Mouse (Mus musculus): ENCODE results near the gene Bik. TPM values are rescaled to one million over a fixed set of nuclear protein-coding genes. Genes with fewer than 3 reads are reported as not detected.

Bik gene
- polyA plus RNA-seq, 1 experiment from 2014 or later = not detected

GRCm38 (mm10) chr15:83527092-83527437 lies 403 bp downstream of the Bik start:
- WGBS (ENCODE audit: missing documents) = 6% methylated on average over 26 of the region's 26 CpGs
- Histone ChIP-seq H3K27ac (no peak overlapping the region), H3K79me2 (ENCODE audit: inconsistent target) (no peaks in the 10 kb centered on the region), H3K36me3 (ENCODE audit: inconsistent target) (no peaks in the 10 kb centered on the region), H3K4me3 (ENCODE audit: inconsistent target) (peak overlapping the region; percentile 7; the same call in 1 of the 2 replicates)

GRCm38 (mm10) chr15:83527747-83528146 lies 1.1 kb downstream of the Bik start:
- WGBS (ENCODE audit: missing documents) = 100% methylated on average over 2 of the region's 2 CpGs
- H3K36me3 ChIP-seq (ENCODE audit: inconsistent target) = no peaks in the 10 kb centered on the region
- no peak overlapping the region for H3K27ac ChIP-seq
- H3K4me3 ChIP-seq (ENCODE audit: inconsistent target) = no peak overlapping the region
- H3K79me2 ChIP-seq (ENCODE audit: inconsistent target) = no peaks in the 10 kb centered on the region

- H3K4me3 ChIP-seq (ENCODE audit: inconsistent target) = no peak overlapping the region
- 83% methylated on average over 4 of the region's 4 CpGs for WGBS (ENCODE audit: missing documents)
- no peak overlapping the region for H3K27ac ChIP-seq
- H3K79me2 ChIP-seq (ENCODE audit: inconsistent target) = no peaks in the 10 kb centered on the region
- H3K36me3 ChIP-seq (ENCODE audit: inconsistent target) = no peaks in the 10 kb centered on the region
Measured at GRCm38 (mm10) chr15:83528892-83529291, 2.2 kb downstream of the Bik start.

GRCm38 (mm10) chr15:83529765-83530164 lies 3.1 kb downstream of the Bik start:
- H3K36me3 ChIP-seq (ENCODE audit: inconsistent target) = no peaks in the 10 kb centered on the region
- H3K4me3 ChIP-seq (ENCODE audit: inconsistent target) = no peak overlapping the region
- no peak overlapping the region for H3K27ac ChIP-seq
- 90% methylated on average over 5 of the region's 5 CpGs for WGBS (ENCODE audit: missing documents)
- no peaks in the 10 kb centered on the region for H3K79me2 ChIP-seq (ENCODE audit: inconsistent target)

- Histone ChIP-seq H3K36me3 (ENCODE audit: inconsistent target) (no peaks in the 10 kb centered on the region), H3K27ac (no peak overlapping the region), H3K4me3 (ENCODE audit: inconsistent target) (no peak overlapping the region), H3K79me2 (ENCODE audit: inconsistent target) (no peaks in the 10 kb centered on the region)
- 34% methylated on average over 9 of the region's 9 CpGs for WGBS (ENCODE audit: missing documents)
Measured at GRCm38 (mm10) chr15:83530233-83530632, 3.6 kb downstream of the Bik start.

GRCm38 (mm10) chr15:83530688-83531087 lies 4.0 kb downstream of the Bik start:
- no peak overlapping the region for H3K4me3 ChIP-seq (ENCODE audit: inconsistent target)
- WGBS (ENCODE audit: missing documents) = 89% methylated on average over 6 of the region's 6 CpGs
- no peaks in the 10 kb centered on the region for H3K79me2 ChIP-seq (ENCODE audit: inconsistent target)
- no peak overlapping the region for H3K27ac ChIP-seq
- H3K36me3 ChIP-seq (ENCODE audit: inconsistent target) = no peaks in the 10 kb centered on the region

- WGBS (ENCODE audit: missing documents) = 94% methylated on average over 2 of the region's 5 CpGs
- Histone ChIP-seq H3K27ac (no peak overlapping the region), H3K36me3 (ENCODE audit: inconsistent target) (no peaks in the 10 kb centered on the region), H3K79me2 (ENCODE audit: inconsistent target) (no peaks in the 10 kb centered on the region), H3K4me3 (ENCODE audit: inconsistent target) (no peak overlapping the region)
Measured at GRCm38 (mm10) chr15:83531961-83532469, 5.4 kb downstream of the Bik start.

- 92% methylated on average over 6 of the region's 7 CpGs for WGBS (ENCODE audit: missing documents)
- no peak overlapping the region for H3K4me3 ChIP-seq (ENCODE audit: inconsistent target)
- no peaks in the 10 kb centered on the region for H3K79me2 ChIP-seq (ENCODE audit: inconsistent target)
- H3K36me3 ChIP-seq (ENCODE audit: inconsistent target) = no peaks in the 10 kb centered on the region
- H3K27ac ChIP-seq = no peak overlapping the region
Measured at GRCm38 (mm10) chr15:83532606-83533005, 5.9 kb downstream of the Bik start.

GRCm38 (mm10) chr15:83534960-83535889 lies 8.6 kb downstream of the Bik start:
- Histone ChIP-seq H3K79me2 (ENCODE audit: inconsistent target) (no peaks in the 10 kb centered on the region), H3K27ac (0 out of 2 replicates have a peak overlapping the region, but pooled peaks have one; percentile 7), H3K4me3 (ENCODE audit: inconsistent target) (no peak overlapping the region), H3K36me3 (ENCODE audit: inconsistent target) (no peaks in the 10 kb centered on the region)
- WGBS (ENCODE audit: missing documents) = 70% methylated on average over 17 of the region's 17 CpGs

- Histone ChIP-seq H3K27ac (no peak overlapping the region), H3K79me2 (ENCODE audit: inconsistent target) (no peaks in the 10 kb centered on the region), H3K36me3 (ENCODE audit: inconsistent target) (no peaks in the 10 kb centered on the region), H3K4me3 (ENCODE audit: inconsistent target) (no peak overlapping the region)
- 82% methylated on average over 6 of the region's 6 CpGs for WGBS (ENCODE audit: missing documents)
Measured at GRCm38 (mm10) chr15:83535890-83536231, 9.2 kb downstream of the Bik start.

GRCm38 (mm10) chr15:83538855-83539254 lies 12.2 kb downstream of the Bik start:
- Histone ChIP-seq H3K79me2 (ENCODE audit: inconsistent target) (no peaks in the 10 kb centered on the region), H3K36me3 (ENCODE audit: inconsistent target) (no peaks in the 10 kb centered on the region), H3K27ac (no peak overlapping the region), H3K4me3 (ENCODE audit: inconsistent target) (no peak overlapping the region)
- 100% methylated on average over 2 of the region's 2 CpGs for WGBS (ENCODE audit: missing documents)

GRCm38 (mm10) chr15:83539905-83540304 lies 13.2 kb downstream of the Bik start:
- H3K36me3 ChIP-seq (ENCODE audit: inconsistent target) = no peaks in the 10 kb centered on the region
- H3K27ac ChIP-seq = no peak overlapping the region
- 16% methylated on average over 4 of the region's 4 CpGs for WGBS (ENCODE audit: missing documents)
- H3K79me2 ChIP-seq (ENCODE audit: inconsistent target) = no peaks in the 10 kb centered on the region
- no peak overlapping the region for H3K4me3 ChIP-seq (ENCODE audit: inconsistent target)

GRCm38 (mm10) chr15:83541647-83542287 lies 15.1 kb downstream of the Bik start:
- H3K36me3 ChIP-seq (ENCODE audit: inconsistent target) = peaks cover 4% of the 10 kb centered on the region; the same call in 1 of the 2 replicates
- H3K27ac ChIP-seq = no peak overlapping the region
- WGBS (ENCODE audit: missing documents) = 90% methylated on average over 9 of the region's 9 CpGs
- H3K4me3 ChIP-seq (ENCODE audit: inconsistent target) = no peak overlapping the region
- no peaks in the 10 kb centered on the region for H3K79me2 ChIP-seq (ENCODE audit: inconsistent target)

- peaks cover 42% of the 10 kb centered on the region; the same call in 1 of the 2 replicates for H3K36me3 ChIP-seq (ENCODE audit: inconsistent target)
- no peaks in the 10 kb centered on the region for H3K79me2 ChIP-seq (ENCODE audit: inconsistent target)
- no peak overlapping the region for H3K27ac ChIP-seq
- 80% methylated on average over 6 of the region's 7 CpGs for WGBS (ENCODE audit: missing documents)
- H3K4me3 ChIP-seq (ENCODE audit: inconsistent target) = no peak overlapping the region
Measured at GRCm38 (mm10) chr15:83546029-83546428, 19.4 kb downstream of the Bik start.

- H3K4me3 ChIP-seq (ENCODE audit: inconsistent target) = no peak overlapping the region
- 89% methylated on average over 8 of the region's 8 CpGs for WGBS (ENCODE audit: missing documents)
- no peaks in the 10 kb centered on the region for H3K79me2 ChIP-seq (ENCODE audit: inconsistent target)
- no peak overlapping the region for H3K27ac ChIP-seq
- peaks cover 42% of the 10 kb centered on the region; the same call in 1 of the 2 replicates for H3K36me3 ChIP-seq (ENCODE audit: inconsistent target)
Measured at GRCm38 (mm10) chr15:83547144-83547543, 20.5 kb downstream of the Bik start.

Measured in macrophage (primary cell).